Mouse (Mus musculus) heart, embryonic 10.5 days (tissue): Measurements from ENCODE around the gene Emsy. TPM values are rescaled to one million over a fixed set of nuclear protein-coding genes. Genes with fewer than 3 reads are reported as not detected.

Experiments used
- DNase-seq: peaks from one replicate; pipeline ENCODE4 v3.0.0-alpha.2; 2017; ENCODE audit warnings: low spot score
- H3K27ac ChIP-seq: fragments of 300-500 bp; sonication (generic); 2 replicates; pipeline ENCODE4 v1.5.1; 2016; ENCODE audit warnings: mild to moderate bottlenecking
- H3K27me3 ChIP-seq: fragments of 300-500 bp; sonication (generic); 2 replicates; pipeline ENCODE4 v1.6.1; 2016; ENCODE audit warnings: mild to moderate bottlenecking; ENCODE audit not compliant: poor library complexity, insufficient read depth, severe bottlenecking
- H3K36me3 ChIP-seq: fragments of 300-500 bp; sonication (generic); 2 replicates; pipeline ENCODE4 v1.6.1; 2016; ENCODE audit warnings: mild to moderate bottlenecking, moderate library complexity
- H3K4me1 ChIP-seq: fragments of 300-500 bp; sonication (generic); 2 replicates; pipeline ENCODE4 v1.6.1; 2016; ENCODE audit warnings: mild to moderate bottlenecking
- H3K4me3 ChIP-seq: fragments of 300-500 bp; sonication (generic); 2 replicates; pipeline ENCODE4 v1.5.1; 2016; ENCODE audit warnings: mild to moderate bottlenecking, moderate library complexity
- H3K9me3 ChIP-seq: fragments of 300-500 bp; sonication (generic); 2 replicates; pipeline ENCODE4 v1.6.1; 2016; ENCODE audit warnings: mild to moderate bottlenecking, moderate library complexity
- WGBS: fragments of 180-500 bp; shearing (Covaris S2); methylation state at CpG from one replicate; pipeline ENCODE4 v1.1.7; 2016; 5-methylcytosine and 5-hydroxymethylcytosine counted together
- polyA plus RNA-seq: library from polyadenylated mRNA; unstranded; fragments of >200 nt; fragmentation: Nextera tagmentation; extraction: Ambion mirVana; gene quantifications from 2 replicates; pipeline ENCODE4 v1.2.1, GENCODE M21; 2016

Gene Emsy
- polyA plus RNA-seq, 1 experiment from 2014 or later = 34.1 TPM

GRCm38 (mm10) chr7:98655681-98656530 is 677 bp downstream of the Emsy start:
- Histone ChIP-seq H3K36me3 (peaks cover 22% of the 10 kb centered on the region), H3K9me3 (no peaks in the 10 kb centered on the region), H3K27ac (peak overlapping the region; percentile 96), H3K27me3 (no peaks in the 10 kb centered on the region), H3K4me1 (peaks cover 14% of the 10 kb centered on the region; the same call in 1 of the 2 replicates), H3K4me3 (peak overlapping the region; percentile 94)
- under 1% methylated on average over 74 of the region's 74 CpGs for WGBS
- DNase-seq = peak; percentile 93

- H3K36me3 ChIP-seq = peaks cover 34% of the 10 kb centered on the region
- H3K4me3 ChIP-seq = no peak overlapping the region
- DNase-seq = no peak
- no peaks in the 10 kb centered on the region for H3K27me3 ChIP-seq
- WGBS = 75% methylated on average over 2 of the region's 2 CpGs
- no peak overlapping the region for H3K27ac ChIP-seq
- H3K4me1 ChIP-seq = peaks cover 11% of the 10 kb centered on the region; the same call in 1 of the 2 replicates
- H3K9me3 ChIP-seq = no peaks in the 10 kb centered on the region
Measured at GRCm38 (mm10) chr7:98651651-98652050, 4.9 kb downstream of the Emsy start.

- H3K27me3 ChIP-seq = no peaks in the 10 kb centered on the region
- H3K27ac ChIP-seq = peak overlapping the region; percentile 26; the same call in 1 of the 2 replicates
- H3K4me3 ChIP-seq = peak overlapping the region; percentile 5; the same call in 1 of the 2 replicates
- no peaks in the 10 kb centered on the region for H3K9me3 ChIP-seq
- H3K36me3 ChIP-seq = peaks cover 42% of the 10 kb centered on the region; the same call in 1 of the 2 replicates
- 0% methylated on average over 1 of the region's 1 CpGs for WGBS
- DNase-seq = no peak
- H3K4me1 ChIP-seq = peaks cover 8% of the 10 kb centered on the region
Measured at GRCm38 (mm10) chr7:98644238-98644637, 12.3 kb downstream of the Emsy start.

- H3K36me3 ChIP-seq = peaks cover 50% of the 10 kb centered on the region
- H3K27ac ChIP-seq = no peak overlapping the region
- WGBS = 95% methylated on average over 2 of the region's 2 CpGs
Measured at GRCm38 (mm10) chr7:98636607-98637006, 20.0 kb downstream of the Emsy start.

GRCm38 (mm10) chr7:98633032-98633431 is 23.6 kb downstream of the Emsy start:
- no peak overlapping the region for H3K4me3 ChIP-seq
- no peak for DNase-seq
- H3K27me3 ChIP-seq = no peaks in the 10 kb centered on the region
- H3K27ac ChIP-seq = no peak overlapping the region
- WGBS = 73% methylated on average over 3 of the region's 3 CpGs
- peaks cover 57% of the 10 kb centered on the region for H3K36me3 ChIP-seq
- no peaks in the 10 kb centered on the region for H3K4me1 ChIP-seq
- H3K9me3 ChIP-seq = no peaks in the 10 kb centered on the region

More at GRCm38 (mm10) chr7:98636607-98637006, 20.0 kb downstream of the Emsy start:
- H3K27me3 ChIP-seq = no peaks in the 10 kb centered on the region
- H3K4me3 ChIP-seq = no peak overlapping the region
- no peaks in the 10 kb centered on the region for H3K4me1 ChIP-seq
- no peak for DNase-seq
- H3K9me3 ChIP-seq = no peaks in the 10 kb centered on the region

- no peaks in the 10 kb centered on the region for H3K4me1 ChIP-seq
- H3K27me3 ChIP-seq = no peaks in the 10 kb centered on the region
- H3K9me3 ChIP-seq = no peaks in the 10 kb centered on the region
- no peak for DNase-seq
- H3K36me3 ChIP-seq = peaks cover 61% of the 10 kb centered on the region
- H3K27ac ChIP-seq = no peak overlapping the region
- 79% methylated on average over 7 of the region's 7 CpGs for WGBS
- no peak overlapping the region for H3K4me3 ChIP-seq
Measured at GRCm38 (mm10) chr7:98629947-98630346, 26.6 kb downstream of the Emsy start.

- Histone ChIP-seq H3K27ac (no peak overlapping the region), H3K36me3 (peaks cover 51% of the 10 kb centered on the region), H3K4me3 (no peak overlapping the region), H3K27me3 (no peaks in the 10 kb centered on the region), H3K9me3 (no peaks in the 10 kb centered on the region), H3K4me1 (no peaks in the 10 kb centered on the region)
- 90% methylated on average over 2 of the region's 2 CpGs for WGBS
- DNase-seq = no peak
Measured at GRCm38 (mm10) chr7:98617739-98618138, 38.8 kb downstream of the Emsy start.

GRCm38 (mm10) chr7:98612936-98613335 is 43.6 kb downstream of the Emsy start:
- H3K4me3 ChIP-seq = no peak overlapping the region
- 89% methylated on average over 1 of the region's 1 CpGs for WGBS
- H3K36me3 ChIP-seq = peaks cover 34% of the 10 kb centered on the region
- no peak overlapping the region for H3K27ac ChIP-seq
- H3K27me3 ChIP-seq = no peaks in the 10 kb centered on the region
- H3K9me3 ChIP-seq = no peaks in the 10 kb centered on the region
- no peak for DNase-seq
- no peaks in the 10 kb centered on the region for H3K4me1 ChIP-seq

- no peaks in the 10 kb centered on the region for H3K27me3 ChIP-seq
- H3K27ac ChIP-seq = no peak overlapping the region
- DNase-seq = no peak
- no peaks in the 10 kb centered on the region for H3K9me3 ChIP-seq
- H3K4me1 ChIP-seq = no peaks in the 10 kb centered on the region
- no peak overlapping the region for H3K4me3 ChIP-seq
- peaks cover 13% of the 10 kb centered on the region for H3K36me3 ChIP-seq
Measured at GRCm38 (mm10) chr7:98608520-98608919, 48.1 kb downstream of the Emsy start.

GRCm38 (mm10) chr7:98607158-98607557 is 49.4 kb downstream of the Emsy start:
- no peak for DNase-seq
- no peaks in the 10 kb centered on the region for H3K9me3 ChIP-seq
- no peak overlapping the region for H3K27ac ChIP-seq
- H3K4me3 ChIP-seq = no peak overlapping the region
- H3K4me1 ChIP-seq = no peaks in the 10 kb centered on the region
- no peaks in the 10 kb centered on the region for H3K27me3 ChIP-seq
- peaks cover 12% of the 10 kb centered on the region for H3K36me3 ChIP-seq
- 80% methylated on average over 4 of the region's 4 CpGs for WGBS

GRCm38 (mm10) chr7:98601715-98602114 is 54.9 kb downstream of the Emsy start:
- Histone ChIP-seq H3K36me3 (peaks cover 34% of the 10 kb centered on the region), H3K4me3 (no peak overlapping the region), H3K27me3 (no peaks in the 10 kb centered on the region), H3K27ac (no peak overlapping the region), H3K9me3 (no peaks in the 10 kb centered on the region), H3K4me1 (no peaks in the 10 kb centered on the region)
- no peak for DNase-seq
- 88% methylated on average over 4 of the region's 4 CpGs for WGBS

GRCm38 (mm10) chr7:98597402-98597801 is 59.2 kb downstream of the Emsy start:
- no peaks in the 10 kb centered on the region for H3K9me3 ChIP-seq
- H3K36me3 ChIP-seq = peaks cover 63% of the 10 kb centered on the region
- no peaks in the 10 kb centered on the region for H3K27me3 ChIP-seq
- no peak for DNase-seq
- no peak overlapping the region for H3K27ac ChIP-seq
- H3K4me3 ChIP-seq = no peak overlapping the region
- WGBS = 86% methylated on average over 8 of the region's 8 CpGs
- H3K4me1 ChIP-seq = no peaks in the 10 kb centered on the region

- no peaks in the 10 kb centered on the region for H3K4me1 ChIP-seq
- no peak overlapping the region for H3K4me3 ChIP-seq
- WGBS = 96% methylated on average over 4 of the region's 4 CpGs
- H3K27me3 ChIP-seq = no peaks in the 10 kb centered on the region
- H3K27ac ChIP-seq = no peak overlapping the region
- peaks cover 67% of the 10 kb centered on the region for H3K36me3 ChIP-seq
- H3K9me3 ChIP-seq = no peaks in the 10 kb centered on the region
- no peak for DNase-seq
Measured at GRCm38 (mm10) chr7:98594731-98595130, 61.9 kb downstream of the Emsy start.
